Mouse (Mus musculus): Measurements from ENCODE around the gene E2f2. TPM values are rescaled to one million over a fixed set of nuclear protein-coding genes. Genes with fewer than 3 reads are reported as not detected.

Gene E2f2
- polyA plus RNA-seq (2015; fragmentation: Nextera tagmentation; extraction: Ambion mirVana): 7.3 and 8.3 TPM in 2 replicates

DNA sequence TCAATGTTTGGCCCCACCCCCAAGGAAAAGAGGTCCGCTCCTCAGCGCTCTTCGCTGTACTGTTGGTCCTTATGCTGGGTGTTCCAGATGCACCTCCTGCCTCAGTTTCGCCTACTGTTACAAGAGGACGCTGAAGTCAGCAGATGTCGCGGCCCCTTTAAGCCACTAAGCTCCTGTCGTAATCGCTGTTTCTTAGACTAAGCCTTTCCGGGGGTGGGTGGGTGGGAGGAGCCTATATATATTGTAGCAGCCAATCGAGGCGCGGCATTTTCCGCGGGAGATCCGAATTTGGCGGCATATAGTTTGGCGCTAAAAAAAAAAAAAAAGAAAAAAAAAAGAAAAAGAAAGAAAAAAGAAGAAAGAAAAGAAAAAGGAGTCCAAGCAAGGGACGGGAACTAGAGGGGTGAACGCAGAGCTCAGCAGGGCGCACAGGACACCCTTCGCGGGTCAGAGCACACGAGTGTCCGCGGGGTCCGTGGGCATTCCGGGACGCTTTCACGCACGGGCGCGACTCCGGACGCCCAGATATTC is at the start of gene E2f2:
Gene E2f2, plus strand, starts transcription at position 384 of the 531 bp plus-strand sequence.
- ATAC-seq (ENCODE audit: low FRiP score, low TSS enrichment): peak; percentile 58; the same call in 1 of the 2 replicates
- peaks cover 32% of the 10 kb centered on the region for H3K4me1 ChIP-seq (ENCODE audit: insufficient read depth, low read length)
- H3K27me3 ChIP-seq (ENCODE audit: insufficient read depth, low read length): no peaks in the 10 kb centered on the region
- no peaks in the 10 kb centered on the region for H3K36me3 ChIP-seq (ENCODE audit: insufficient read depth, low read length)
- peak within 1 kb of the TSS; percentile 60 for H3K4me3 ChIP-seq (ENCODE audit: low read length)
- H3K9me3 ChIP-seq (ENCODE audit: low read length): no peaks in the 10 kb centered on the region
- under 1% methylated on average over 35 of the region's 35 CpGs for WGBS
- peak within 1 kb of the TSS; percentile 98 for H3K4me2 ChIP-seq (replicated peaks; ENCODE audit: low read depth, low read length)
- H3K27ac ChIP-seq (ENCODE audit: low read length): peak within 1 kb of the TSS; percentile 40; the same call in 1 of the 2 replicates
- peak within 1 kb of the TSS; percentile 84 for H3K9ac ChIP-seq (replicated peaks; ENCODE audit: low read length)

DNA sequence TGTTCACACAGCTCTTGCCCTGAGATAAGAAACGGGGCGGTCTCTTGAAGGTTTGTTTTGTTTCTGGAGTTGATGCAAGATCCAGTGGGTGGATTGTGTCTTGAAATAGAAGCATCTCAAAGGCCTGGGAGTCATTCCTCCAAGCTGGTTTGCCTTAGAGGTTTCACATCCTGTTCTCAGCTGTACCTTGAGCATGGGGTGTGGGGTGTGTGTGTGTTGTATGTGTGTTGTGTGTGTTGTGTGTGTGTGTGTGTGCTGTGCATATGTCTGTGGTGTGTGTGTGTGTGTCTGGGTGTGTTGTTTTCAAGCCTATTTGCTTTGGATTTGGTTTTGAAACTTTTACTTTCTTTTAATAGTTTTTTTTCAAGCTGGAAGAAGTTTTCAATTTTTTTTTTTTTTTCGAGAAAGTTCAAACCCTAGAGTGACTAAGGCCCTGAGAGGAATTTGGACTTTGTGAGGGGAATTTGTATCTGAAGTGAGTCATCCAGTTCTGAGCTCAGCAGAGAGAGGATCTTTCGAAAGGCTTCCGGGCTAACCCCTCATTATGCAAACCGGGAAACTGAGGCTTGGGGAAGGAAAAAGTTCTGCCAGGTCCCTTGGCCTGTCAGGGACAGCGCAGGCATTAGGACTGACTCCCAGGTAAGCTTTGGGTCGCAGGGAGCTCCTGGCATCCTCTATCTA is 48.9 kb upstream of the E2f2 start:
- no peak for ATAC-seq (ENCODE audit: low FRiP score, low TSS enrichment)
- no peak overlapping the region for H3K4me3 ChIP-seq (ENCODE audit: low read length)
- WGBS: 61% methylated on average over 8 of the region's 8 CpGs

DNA sequence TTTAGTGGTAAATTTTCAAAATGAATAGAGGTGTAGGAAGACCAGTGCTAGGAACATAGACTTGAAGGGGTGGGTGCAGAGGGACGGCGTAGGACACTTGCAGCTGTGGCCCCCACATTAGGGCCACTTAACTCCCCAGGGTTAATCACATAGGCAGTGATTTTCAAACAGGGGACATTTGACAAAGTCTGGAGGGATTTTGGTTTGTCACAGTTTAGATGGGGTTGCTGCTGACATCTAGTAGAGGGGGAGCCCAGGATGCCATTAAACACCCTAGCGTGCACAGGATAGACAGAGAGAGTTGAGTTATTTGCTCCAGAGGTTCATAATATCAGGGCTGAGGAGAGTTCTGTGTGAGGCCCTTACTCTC is 48.4 kb upstream of the E2f2 start:
- ATAC-seq (ENCODE audit: low FRiP score, low TSS enrichment): no peak
- Histone ChIP-seq H3K27me3 (ENCODE audit: insufficient read depth, low read length) (no peaks in the 10 kb centered on the region), H3K27ac (ENCODE audit: low read length) (peak overlapping the region; percentile 74; the same call in 1 of the 2 replicates)

More for the DNA sequence above, 48.9 kb upstream of the E2f2 start:
- no peak overlapping the region for H3K9ac ChIP-seq (replicated peaks; ENCODE audit: low read length)
- H3K4me2 ChIP-seq (replicated peaks; ENCODE audit: low read depth, low read length): no peak overlapping the region
- H3K9me3 ChIP-seq (ENCODE audit: low read length): no peaks in the 10 kb centered on the region
- no peaks in the 10 kb centered on the region for H3K27me3 ChIP-seq (ENCODE audit: insufficient read depth, low read length)
- no peaks in the 10 kb centered on the region for H3K36me3 ChIP-seq (ENCODE audit: insufficient read depth, low read length)
- peaks cover 31% of the 10 kb centered on the region for H3K4me1 ChIP-seq (ENCODE audit: insufficient read depth, low read length)
- H3K27ac ChIP-seq (ENCODE audit: low read length): peak overlapping the region; percentile 74

DNA sequence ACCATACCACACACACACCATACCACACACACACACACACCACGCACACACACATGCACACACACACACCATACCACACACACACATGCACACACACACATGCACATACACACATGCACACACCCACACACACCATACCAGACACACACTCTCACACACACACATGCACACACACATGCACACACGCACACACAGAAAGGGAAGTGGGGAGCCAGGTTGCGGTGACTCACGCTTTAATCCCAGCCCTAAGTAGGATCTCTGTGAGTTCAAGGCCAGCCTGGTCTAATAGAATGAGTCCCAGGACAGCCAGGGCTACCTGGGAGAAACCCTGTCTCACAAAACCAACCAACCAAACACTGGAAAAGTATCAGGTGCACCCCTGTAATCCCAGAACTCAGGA is 47.6 kb upstream of the E2f2 start:
- Histone ChIP-seq H3K27me3 (ENCODE audit: insufficient read depth, low read length) (no peaks in the 10 kb centered on the region), H3K4me3 (ENCODE audit: low read length) (no peak overlapping the region), H3K9ac (replicated peaks; ENCODE audit: low read length) (no peak overlapping the region), H3K9me3 (ENCODE audit: low read length) (peaks cover 3% of the 10 kb centered on the region; the same call in 1 of the 2 replicates), H3K4me1 (ENCODE audit: insufficient read depth, low read length) (peaks cover 28% of the 10 kb centered on the region), H3K27ac (ENCODE audit: low read length) (no peak overlapping the region), H3K36me3 (ENCODE audit: insufficient read depth, low read length) (no peaks in the 10 kb centered on the region), H3K4me2 (replicated peaks; ENCODE audit: low read depth, low read length) (no peak overlapping the region)
- no peak for ATAC-seq (ENCODE audit: low FRiP score, low TSS enrichment)
- WGBS: 97% methylated on average over 4 of the region's 4 CpGs

More for the DNA sequence above, 48.4 kb upstream of the E2f2 start:
- H3K9ac ChIP-seq (replicated peaks; ENCODE audit: low read length): no peak overlapping the region
- 87% methylated on average over 3 of the region's 3 CpGs for WGBS
- H3K9me3 ChIP-seq (ENCODE audit: low read length): no peaks in the 10 kb centered on the region
- H3K4me2 ChIP-seq (replicated peaks; ENCODE audit: low read depth, low read length): no peak overlapping the region
- peaks cover 31% of the 10 kb centered on the region for H3K4me1 ChIP-seq (ENCODE audit: insufficient read depth, low read length)
- no peaks in the 10 kb centered on the region for H3K36me3 ChIP-seq (ENCODE audit: insufficient read depth, low read length)
- no peak overlapping the region for H3K4me3 ChIP-seq (ENCODE audit: low read length)

DNA sequence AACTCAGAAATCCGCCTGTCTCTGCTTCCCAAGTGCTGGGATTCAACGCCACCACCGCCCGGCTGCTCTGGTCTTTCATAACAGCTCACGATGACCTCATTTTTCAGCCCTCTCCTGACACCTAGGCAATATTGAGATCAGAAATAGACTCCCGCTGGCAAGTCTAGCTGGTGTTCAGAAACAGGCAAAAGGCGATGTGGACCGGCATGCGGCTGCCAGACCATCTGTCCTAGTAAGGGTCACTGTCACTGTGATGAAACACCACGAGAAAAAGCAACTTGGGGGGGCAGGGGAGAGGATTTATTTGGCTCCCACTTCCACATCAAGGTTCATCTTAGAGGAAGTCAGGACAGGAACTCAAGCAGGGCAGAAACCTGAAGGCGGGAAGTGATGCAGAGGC is 46.7 kb upstream of the E2f2 start:
- no peaks in the 10 kb centered on the region for H3K36me3 ChIP-seq (ENCODE audit: insufficient read depth, low read length)
- no peak overlapping the region for H3K27ac ChIP-seq (ENCODE audit: low read length)
- H3K27me3 ChIP-seq (ENCODE audit: insufficient read depth, low read length): no peaks in the 10 kb centered on the region
- H3K4me3 ChIP-seq (ENCODE audit: low read length): no peak overlapping the region
- WGBS: 89% methylated on average over 11 of the region's 11 CpGs
- H3K4me2 ChIP-seq (replicated peaks; ENCODE audit: low read depth, low read length): no peak overlapping the region
- ATAC-seq (ENCODE audit: low FRiP score, low TSS enrichment): no peak
- no peak overlapping the region for H3K9ac ChIP-seq (replicated peaks; ENCODE audit: low read length)
- peaks cover 23% of the 10 kb centered on the region for H3K4me1 ChIP-seq (ENCODE audit: insufficient read depth, low read length)
- H3K9me3 ChIP-seq (ENCODE audit: low read length): peaks cover 3% of the 10 kb centered on the region; the same call in 1 of the 2 replicates

DNA sequence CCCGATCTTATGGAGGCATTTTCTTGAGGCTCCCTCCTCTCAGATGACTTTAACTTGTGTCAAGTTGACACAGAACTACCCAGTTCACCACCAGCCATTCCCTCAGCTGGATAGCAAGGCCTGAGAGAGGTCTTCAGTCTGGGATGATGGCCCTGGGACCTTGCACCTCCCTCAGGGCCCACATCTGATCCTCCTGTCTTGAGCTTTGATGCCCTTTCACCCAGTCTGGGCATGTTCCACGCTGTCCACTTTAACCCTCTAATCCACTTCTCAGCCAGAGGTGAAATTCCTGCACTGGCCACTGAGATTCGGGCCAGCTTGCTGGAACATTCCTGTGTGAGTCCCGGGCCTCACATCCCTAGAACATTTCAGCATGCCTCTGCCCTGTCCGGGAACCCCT is 46.2 kb upstream of the E2f2 start:
- WGBS: 62% methylated on average over 5 of the region's 5 CpGs
- no peak overlapping the region for H3K4me2 ChIP-seq (replicated peaks; ENCODE audit: low read depth, low read length)
- H3K27ac ChIP-seq (ENCODE audit: low read length): no peak overlapping the region
- peaks cover 23% of the 10 kb centered on the region for H3K4me1 ChIP-seq (ENCODE audit: insufficient read depth, low read length)
- H3K4me3 ChIP-seq (ENCODE audit: low read length): no peak overlapping the region
- H3K9ac ChIP-seq (replicated peaks; ENCODE audit: low read length): no peak overlapping the region
- no peaks in the 10 kb centered on the region for H3K36me3 ChIP-seq (ENCODE audit: insufficient read depth, low read length)
- no peak for ATAC-seq (ENCODE audit: low FRiP score, low TSS enrichment)
- H3K9me3 ChIP-seq (ENCODE audit: low read length): peaks cover 3% of the 10 kb centered on the region; the same call in 1 of the 2 replicates
- no peaks in the 10 kb centered on the region for H3K27me3 ChIP-seq (ENCODE audit: insufficient read depth, low read length)

DNA sequence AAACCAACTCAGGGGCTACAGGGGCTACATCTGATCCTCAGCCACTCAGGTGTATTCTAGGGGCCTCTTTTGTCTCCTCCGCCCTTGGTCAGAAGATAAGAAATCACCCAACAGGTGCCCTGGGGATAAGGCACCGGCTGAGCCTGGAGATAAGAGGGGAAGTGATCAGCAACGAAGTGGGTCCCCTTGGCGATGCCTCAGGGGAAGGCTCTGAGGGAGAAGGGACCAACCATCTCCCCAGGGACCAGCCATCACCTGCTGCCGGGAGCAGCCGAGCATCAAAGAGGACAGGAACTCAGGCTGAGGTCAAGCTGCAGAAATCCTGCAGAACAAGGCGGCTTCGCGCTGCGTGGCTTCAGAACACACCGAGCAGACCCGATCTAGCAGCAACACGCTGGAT is 44.5 kb upstream of the E2f2 start:
- no peaks in the 10 kb centered on the region for H3K27me3 ChIP-seq (ENCODE audit: insufficient read depth, low read length)
- 56% methylated on average over 13 of the region's 13 CpGs for WGBS
- H3K36me3 ChIP-seq (ENCODE audit: insufficient read depth, low read length): no peaks in the 10 kb centered on the region
- H3K4me3 ChIP-seq (ENCODE audit: low read length): no peak overlapping the region
- H3K9ac ChIP-seq (replicated peaks; ENCODE audit: low read length): no peak overlapping the region
- H3K4me2 ChIP-seq (replicated peaks; ENCODE audit: low read depth, low read length): no peak overlapping the region
- no peak overlapping the region for H3K27ac ChIP-seq (ENCODE audit: low read length)
- ATAC-seq (ENCODE audit: low FRiP score, low TSS enrichment): no peak
- H3K9me3 ChIP-seq (ENCODE audit: low read length): peaks cover 3% of the 10 kb centered on the region; the same call in 1 of the 2 replicates
- H3K4me1 ChIP-seq (ENCODE audit: insufficient read depth, low read length): peaks cover 24% of the 10 kb centered on the region

DNA sequence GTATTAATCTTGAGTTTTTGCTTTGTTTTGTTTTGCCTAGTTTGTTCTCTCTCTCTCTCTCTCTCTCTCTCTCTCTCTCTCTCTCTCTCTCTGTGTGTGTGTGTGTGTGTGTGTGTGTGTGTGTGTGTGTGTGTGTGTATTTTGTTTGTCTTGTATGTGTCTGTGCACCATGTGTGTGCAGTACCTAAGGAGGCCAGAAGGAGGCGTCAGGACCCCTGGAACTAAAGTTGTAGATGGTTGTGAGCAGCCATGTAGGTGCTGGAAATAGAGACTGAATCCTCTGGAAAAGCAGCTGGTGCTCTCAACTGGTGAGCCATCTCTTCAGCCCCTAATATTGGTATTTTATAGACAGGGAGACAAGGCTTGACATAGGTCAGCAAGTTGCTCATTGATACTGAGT is 42.4 kb upstream of the E2f2 start:
- H3K4me1 ChIP-seq (ENCODE audit: insufficient read depth, low read length): peaks cover 28% of the 10 kb centered on the region
- H3K27ac ChIP-seq (ENCODE audit: low read length): no peak overlapping the region
- WGBS: 100% methylated on average over 1 of the region's 1 CpGs
- H3K4me3 ChIP-seq (ENCODE audit: low read length): no peak overlapping the region
- no peak overlapping the region for H3K9ac ChIP-seq (replicated peaks; ENCODE audit: low read length)
- peaks cover 3% of the 10 kb centered on the region; the same call in 1 of the 2 replicates for H3K9me3 ChIP-seq (ENCODE audit: low read length)
- no peaks in the 10 kb centered on the region for H3K36me3 ChIP-seq (ENCODE audit: insufficient read depth, low read length)
- H3K27me3 ChIP-seq (ENCODE audit: insufficient read depth, low read length): no peaks in the 10 kb centered on the region
- ATAC-seq (ENCODE audit: low FRiP score, low TSS enrichment): no peak
- no peak overlapping the region for H3K4me2 ChIP-seq (replicated peaks; ENCODE audit: low read depth, low read length)

DNA sequence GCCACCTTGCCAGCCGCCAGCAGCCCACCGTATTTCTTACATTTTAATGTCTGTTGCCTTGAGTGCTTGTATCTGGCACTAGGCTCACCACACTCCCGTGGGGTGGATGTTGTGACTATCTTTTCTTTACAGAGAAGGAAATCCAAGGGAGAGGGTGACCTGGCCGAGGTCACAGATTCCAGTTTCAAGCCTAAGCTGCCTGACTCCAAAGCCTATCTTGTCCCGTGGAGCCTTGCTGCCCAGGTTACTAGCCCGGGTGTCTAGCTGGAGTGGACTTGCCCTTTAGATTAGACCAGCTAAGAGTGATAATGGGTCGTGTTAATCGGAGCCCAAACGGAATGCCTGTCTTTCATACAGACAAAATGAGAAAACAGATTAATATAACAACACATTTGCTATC is 38.4 kb upstream of the E2f2 start:
- no peak for ATAC-seq (ENCODE audit: low FRiP score, low TSS enrichment)
- H3K27me3 ChIP-seq (ENCODE audit: insufficient read depth, low read length): no peaks in the 10 kb centered on the region
- WGBS: 28% methylated on average over 9 of the region's 9 CpGs
- peak overlapping the region; percentile 41; the same call in 1 of the 2 replicates for H3K4me3 ChIP-seq (ENCODE audit: low read length)
- H3K4me1 ChIP-seq (ENCODE audit: insufficient read depth, low read length): peaks cover 40% of the 10 kb centered on the region
- H3K4me2 ChIP-seq (replicated peaks; ENCODE audit: low read depth, low read length): peak overlapping the region; percentile 73
- peaks cover 3% of the 10 kb centered on the region; the same call in 1 of the 2 replicates for H3K9me3 ChIP-seq (ENCODE audit: low read length)
- peak overlapping the region; percentile 98 for H3K27ac ChIP-seq (ENCODE audit: low read length)
- H3K36me3 ChIP-seq (ENCODE audit: insufficient read depth, low read length): no peaks in the 10 kb centered on the region
- H3K9ac ChIP-seq (replicated peaks; ENCODE audit: low read length): peak overlapping the region; percentile 79

DNA sequence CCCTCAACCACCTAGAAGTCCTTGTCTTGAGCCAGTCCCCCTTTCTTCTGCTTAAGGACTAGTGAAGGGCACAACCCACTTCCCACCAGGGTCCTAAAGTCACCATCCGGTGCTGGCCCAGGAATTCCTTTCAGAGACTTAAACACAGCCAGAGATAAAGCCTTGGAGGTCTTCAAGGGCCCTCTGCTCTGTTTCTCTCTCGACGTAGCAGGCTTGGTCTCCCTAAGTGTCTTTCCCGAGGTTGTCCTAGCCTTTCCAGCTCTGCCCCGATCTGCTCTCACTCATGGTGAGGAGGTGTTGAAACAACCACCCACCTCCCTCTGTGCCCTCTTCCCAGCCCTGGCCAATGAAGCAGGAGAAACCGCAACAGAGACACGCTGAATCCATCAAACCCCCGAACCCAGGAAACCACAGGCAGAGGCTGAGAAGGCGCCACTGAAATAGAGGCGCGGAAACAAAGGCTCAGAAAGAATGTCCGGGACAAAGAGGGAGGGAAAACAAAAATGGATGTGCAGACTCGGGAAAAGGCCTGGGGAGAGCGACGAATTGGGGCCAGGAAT is 37.7 kb upstream of the E2f2 start:
- under 1% methylated on average over 15 of the region's 15 CpGs for WGBS
- Histone ChIP-seq H3K4me3 (ENCODE audit: low read length) (peak overlapping the region; percentile 41), H3K36me3 (ENCODE audit: insufficient read depth, low read length) (no peaks in the 10 kb centered on the region), H3K27ac (ENCODE audit: low read length) (peak overlapping the region; percentile 98), H3K9me3 (ENCODE audit: low read length) (peaks cover under 1% of the 10 kb centered on the region; the same call in 1 of the 2 replicates), H3K4me1 (ENCODE audit: insufficient read depth, low read length) (peaks cover 47% of the 10 kb centered on the region), H3K27me3 (ENCODE audit: insufficient read depth, low read length) (no peaks in the 10 kb centered on the region), H3K9ac (replicated peaks; ENCODE audit: low read length) (peak overlapping the region; percentile 79), H3K4me2 (replicated peaks; ENCODE audit: low read depth, low read length) (peak overlapping the region; percentile 73)
- peak; percentile 33; the same call in 1 of the 2 replicates for ATAC-seq (ENCODE audit: low FRiP score, low TSS enrichment)
